Mouse (Mus musculus): ENCODE results near the gene Cerkl.

The Cerkl gene

DNA sequence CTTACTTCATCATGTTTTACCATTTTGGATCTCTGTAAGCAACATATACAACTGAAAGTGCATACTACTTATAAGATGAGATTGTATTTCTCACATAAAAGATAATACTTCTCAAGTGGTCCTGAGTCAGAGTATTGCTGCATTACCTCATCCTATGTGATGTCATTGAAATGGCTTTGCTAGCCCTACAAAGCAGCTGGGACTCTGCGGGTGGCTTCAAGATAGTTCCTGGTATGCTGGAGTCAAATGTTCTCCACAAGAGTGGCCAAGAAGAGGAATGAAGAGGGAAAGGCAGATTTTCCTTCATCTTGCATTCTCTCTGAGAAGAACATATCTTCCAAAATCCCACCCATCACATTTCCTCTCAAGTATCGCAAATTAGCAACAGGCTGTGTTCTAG lies 13.2 kb downstream of the Cerkl start:
- DNase-seq (ENCODE audit: low spot score): no peak

GRCm38 (mm10) chr2:79442906-79443305 lies 13.7 kb downstream of the Cerkl start:
- DNase-seq (ENCODE audit: low spot score): no peak

GRCm38 (mm10) chr2:79442227-79442626 lies 14.4 kb downstream of the Cerkl start:
- DNase-seq (ENCODE audit: low spot score): no peak

DNA sequence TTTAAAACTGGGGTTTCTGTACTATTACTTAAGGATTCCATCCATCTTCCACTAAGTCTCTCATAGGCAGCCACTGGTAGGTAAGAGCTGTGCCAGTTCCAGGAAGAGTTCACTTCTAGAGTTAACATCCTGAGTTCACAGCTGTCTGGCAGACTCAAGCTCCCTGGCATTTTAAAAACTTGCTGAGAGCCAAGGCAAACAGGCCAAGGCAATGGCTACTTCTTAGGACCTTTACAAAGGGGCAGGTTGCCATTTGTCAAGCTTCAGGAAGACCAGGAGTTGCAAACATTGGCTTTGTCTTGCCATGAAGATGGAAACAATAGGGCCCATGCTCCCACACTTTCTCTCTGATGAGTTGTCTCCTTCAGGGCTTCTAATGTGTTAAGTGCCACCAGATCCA lies 26.5 kb downstream of the Cerkl start:
- DNase-seq (ENCODE audit: low spot score): no peak

GRCm38 (mm10) chr2:79429650-79430049 lies 26.9 kb downstream of the Cerkl start:
- no peak for DNase-seq (ENCODE audit: low spot score)

DNA sequence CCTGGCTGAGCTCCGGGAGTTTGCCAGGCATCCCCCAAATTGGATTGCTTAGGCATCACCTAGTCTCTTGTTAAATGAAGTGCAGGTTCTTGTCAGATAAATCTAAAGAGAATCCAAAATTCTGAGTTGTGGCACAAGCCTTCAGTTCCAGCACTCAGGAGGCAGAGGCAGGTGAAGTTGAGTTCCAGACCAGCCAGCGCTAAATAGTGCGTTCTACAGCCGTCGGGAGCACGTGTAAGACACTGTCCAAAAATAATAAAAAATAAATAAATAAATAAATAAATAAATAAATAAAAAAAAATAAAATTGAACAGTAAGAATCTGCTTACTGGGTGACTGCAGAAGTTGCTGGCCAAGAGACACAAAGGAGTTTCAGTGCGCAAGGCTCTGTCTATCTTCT lies 27.5 kb downstream of the Cerkl start:
- no peak for DNase-seq (ENCODE audit: low spot score)

- DNase-seq (ENCODE audit: low spot score): no peak
Observed at GRCm38 (mm10) chr2:79428569-79429104, 27.9 kb downstream of the Cerkl start.

GRCm38 (mm10) chr2:79428022-79428421 lies 28.6 kb downstream of the Cerkl start:
- no peak for DNase-seq (ENCODE audit: low spot score)

- DNase-seq (ENCODE audit: low spot score): no peak
Observed at GRCm38 (mm10) chr2:79421696-79422095, 34.9 kb downstream of the Cerkl start.

- DNase-seq (ENCODE audit: low spot score): no peak
Observed at GRCm38 (mm10) chr2:79414505-79414904, 42.1 kb downstream of the Cerkl start.

DNA sequence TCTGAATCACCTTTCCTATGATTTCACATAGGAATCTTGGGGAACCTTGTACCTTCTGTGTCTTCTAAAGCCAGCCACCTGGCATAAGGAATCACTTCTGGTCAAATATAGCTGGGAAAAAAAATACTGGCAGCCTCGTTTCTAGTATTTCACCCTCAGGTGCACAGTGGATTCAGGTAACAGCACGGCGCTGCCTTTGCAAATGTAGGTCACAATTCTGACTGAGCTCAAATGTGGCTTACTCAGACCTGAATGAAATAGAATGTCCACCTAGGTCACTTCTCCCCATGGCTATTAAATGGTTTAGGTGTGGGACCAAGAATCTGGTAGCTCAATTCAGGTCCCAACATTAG lies 45.7 kb downstream of the Cerkl start:
- no peak for DNase-seq (ENCODE audit: low spot score)

DNA sequence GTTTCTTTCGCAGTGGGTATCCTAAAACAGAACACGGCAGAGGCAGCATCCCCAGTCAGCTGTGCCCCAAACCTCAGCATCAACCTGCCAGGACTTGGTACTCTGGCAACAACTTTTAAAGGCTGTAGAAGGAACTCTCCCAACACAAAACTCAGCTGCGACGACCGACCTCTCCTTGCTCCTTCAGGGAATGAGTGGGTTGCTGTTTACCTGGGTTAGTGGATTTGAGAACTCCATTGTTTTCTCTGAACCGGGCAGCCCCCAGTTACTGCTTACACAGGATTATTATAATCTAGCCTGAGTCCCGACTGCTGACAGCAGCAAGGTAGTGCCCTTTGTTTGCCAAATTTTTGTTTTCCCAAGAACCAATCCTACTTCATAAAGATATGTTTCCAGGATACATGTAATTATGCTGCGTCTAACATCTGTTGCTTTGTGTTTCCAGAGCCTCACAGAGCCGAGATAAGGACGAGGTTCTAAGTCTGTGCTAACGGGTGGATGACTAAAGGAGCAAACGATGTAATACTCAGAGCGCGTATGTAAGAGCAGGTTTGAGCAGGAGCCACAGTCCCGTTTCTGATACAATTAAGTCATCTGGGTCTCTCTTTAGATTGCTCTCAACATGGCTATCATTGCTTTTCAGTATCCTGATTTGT lies 46.2 kb downstream of the Cerkl start:
- DNase-seq (ENCODE audit: low spot score): no peak

DNA sequence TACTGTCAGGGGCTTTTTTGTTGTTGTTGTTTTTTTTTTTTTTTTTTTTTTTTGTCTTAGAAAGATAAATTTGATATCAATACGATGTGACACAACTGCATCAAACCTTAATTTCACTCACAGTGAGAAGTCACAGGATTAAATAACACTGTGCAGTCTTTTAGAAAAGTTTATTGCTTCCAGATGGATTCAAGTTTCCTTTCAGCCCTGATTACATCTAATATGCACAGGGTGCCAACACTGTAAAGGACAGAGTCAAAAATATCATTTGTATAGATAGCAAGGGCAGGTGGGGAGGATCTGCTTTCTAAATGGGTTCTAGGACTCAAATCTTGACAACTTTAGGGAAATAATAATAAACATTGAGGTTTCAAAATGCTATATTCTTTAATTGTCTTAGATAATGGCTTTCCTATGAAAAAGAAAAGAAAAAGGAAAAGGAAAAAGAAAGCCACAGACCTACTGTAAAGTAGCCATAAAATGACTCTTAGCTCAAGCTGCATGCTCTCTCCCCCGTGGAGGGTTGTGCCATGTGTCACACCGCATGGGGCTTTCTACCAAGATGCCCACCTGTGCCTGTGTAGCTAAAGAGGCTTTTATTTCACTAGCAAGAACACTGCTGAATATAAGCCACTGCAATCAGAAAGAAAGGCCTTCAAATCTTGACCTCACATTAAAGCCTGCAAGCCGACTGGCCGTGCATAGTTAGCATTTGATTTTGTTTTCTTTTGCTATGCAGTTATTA lies 50.8 kb downstream of the Cerkl start:
- DNase-seq (ENCODE audit: low spot score): no peak

- DNase-seq (ENCODE audit: low spot score): no peak
Observed at GRCm38 (mm10) chr2:79400045-79400444, 56.5 kb downstream of the Cerkl start.

DNA sequence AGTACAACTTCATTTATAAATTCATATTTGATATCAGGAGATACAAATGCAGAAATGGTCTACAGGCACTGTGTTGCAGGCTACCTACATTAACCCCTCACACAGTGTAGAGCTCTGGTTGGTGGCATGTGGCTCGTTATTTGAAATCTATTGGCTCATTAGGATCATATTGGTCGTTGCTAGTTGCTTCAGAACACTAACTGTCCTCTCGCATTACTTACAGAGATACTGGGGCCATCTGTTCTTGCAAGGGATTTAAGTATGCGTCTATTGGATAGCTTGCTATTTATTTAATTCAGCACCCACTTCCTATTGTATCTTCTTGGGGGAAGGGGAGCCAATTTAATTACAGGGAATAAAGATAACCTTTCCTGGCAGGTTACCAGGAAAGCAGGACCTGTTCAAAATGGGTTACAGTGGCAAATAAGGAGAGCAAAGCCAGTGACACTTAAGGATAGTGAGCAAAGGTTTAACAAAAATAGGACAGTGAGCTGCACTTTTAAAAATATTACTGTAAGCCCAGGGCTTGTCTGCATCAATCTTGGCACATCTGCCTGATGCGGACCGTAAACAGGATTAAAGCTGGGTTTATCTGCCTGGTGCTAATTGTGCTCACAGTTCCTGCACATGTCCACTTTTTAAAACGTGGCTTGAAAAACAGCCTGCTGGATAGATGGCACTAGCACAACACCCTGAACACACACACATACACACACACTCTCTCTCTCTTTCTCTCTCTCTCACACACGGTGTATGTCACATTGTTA lies 57.2 kb downstream of the Cerkl start:
- DNase-seq (ENCODE audit: low spot score): no peak

- DNase-seq (ENCODE audit: low spot score): no peak
Observed at GRCm38 (mm10) chr2:79398831-79399230, 57.8 kb downstream of the Cerkl start.

DNA sequence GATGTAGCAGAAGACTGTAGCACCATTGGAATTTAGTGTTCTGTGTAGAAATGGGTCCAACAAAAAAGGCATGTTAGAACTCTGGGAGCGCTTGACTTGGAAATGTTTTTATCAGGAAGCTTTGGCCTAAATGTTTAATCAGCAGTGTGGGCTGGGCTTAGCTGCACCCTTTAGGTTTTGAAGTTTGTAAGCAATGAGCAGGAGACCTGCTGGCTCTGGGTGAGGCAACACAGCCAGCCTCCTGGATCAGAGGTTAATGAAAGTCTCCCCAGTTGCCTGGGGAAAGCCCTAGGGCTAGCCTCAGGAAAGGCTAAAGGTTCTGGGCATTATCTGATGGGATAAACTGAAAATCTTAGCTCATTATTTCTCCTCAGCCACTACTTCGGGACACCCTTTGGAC lies 58.2 kb downstream of the Cerkl start:
- DNase-seq (ENCODE audit: low spot score): no peak

DNA sequence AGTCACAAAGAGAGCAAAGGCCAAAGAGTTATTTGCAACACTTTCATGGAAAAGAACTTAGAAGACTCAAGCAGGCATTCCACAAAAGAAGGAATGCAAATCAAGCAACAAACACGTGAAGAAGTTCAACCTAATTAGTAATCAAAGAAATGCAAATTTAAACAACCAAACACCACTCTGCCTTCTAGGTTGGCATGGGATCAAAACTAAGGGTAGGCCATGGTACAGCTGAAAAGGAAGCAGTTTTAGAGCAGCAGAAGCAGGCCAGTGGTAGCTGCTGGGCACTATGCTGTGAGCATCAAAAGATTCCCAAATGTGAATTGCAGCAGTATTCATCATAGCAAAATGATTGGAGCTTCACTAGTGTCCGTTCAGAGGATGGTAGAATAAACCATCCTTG lies 59.5 kb downstream of the Cerkl start:
- DNase-seq (ENCODE audit: low spot score): no peak

DNA sequence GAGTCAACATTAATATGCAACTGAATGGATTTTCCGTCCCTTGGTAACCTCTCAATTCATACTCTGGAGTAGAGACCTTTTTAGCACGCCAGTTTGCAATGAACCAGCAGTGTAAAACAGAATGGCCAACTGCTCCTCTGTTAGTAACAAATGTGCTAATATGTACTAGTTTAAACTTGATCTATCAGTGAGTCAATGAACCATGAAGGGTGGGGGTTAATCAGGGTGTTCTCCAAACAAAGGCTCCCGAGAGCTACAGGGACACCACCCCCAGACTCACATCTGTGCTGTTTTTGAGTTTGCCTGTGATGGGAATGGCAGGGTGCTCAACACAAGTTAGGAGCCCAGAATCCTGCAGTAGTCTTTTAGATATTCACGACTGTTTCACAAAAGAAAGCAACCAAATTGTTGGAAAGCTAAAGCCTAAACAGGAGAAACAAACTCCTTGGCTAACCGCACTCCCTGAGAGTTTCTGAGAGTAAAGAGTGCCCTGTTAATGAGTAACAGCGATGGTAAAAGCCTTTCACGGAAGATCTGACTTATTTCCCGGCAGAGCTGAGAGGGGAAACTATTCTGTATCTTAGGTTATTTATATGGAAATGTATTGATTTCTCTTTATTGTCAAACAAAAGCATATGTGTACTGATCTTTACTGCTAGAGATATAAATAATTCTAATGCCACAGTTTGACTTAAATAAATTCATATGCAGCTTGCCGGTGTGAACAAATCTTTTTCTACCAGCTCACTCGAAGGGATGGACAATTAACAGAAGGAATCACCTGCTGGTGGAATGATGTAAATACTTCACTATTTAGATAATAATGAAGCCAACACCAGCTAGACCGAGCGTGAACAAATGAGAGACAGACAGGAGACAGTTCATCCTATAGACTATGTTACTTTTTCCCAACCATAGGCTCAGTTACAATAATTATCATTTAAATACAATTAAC lies 77.2 kb downstream of the Cerkl start:
- no peak for DNase-seq (ENCODE audit: low spot score)

DNA sequence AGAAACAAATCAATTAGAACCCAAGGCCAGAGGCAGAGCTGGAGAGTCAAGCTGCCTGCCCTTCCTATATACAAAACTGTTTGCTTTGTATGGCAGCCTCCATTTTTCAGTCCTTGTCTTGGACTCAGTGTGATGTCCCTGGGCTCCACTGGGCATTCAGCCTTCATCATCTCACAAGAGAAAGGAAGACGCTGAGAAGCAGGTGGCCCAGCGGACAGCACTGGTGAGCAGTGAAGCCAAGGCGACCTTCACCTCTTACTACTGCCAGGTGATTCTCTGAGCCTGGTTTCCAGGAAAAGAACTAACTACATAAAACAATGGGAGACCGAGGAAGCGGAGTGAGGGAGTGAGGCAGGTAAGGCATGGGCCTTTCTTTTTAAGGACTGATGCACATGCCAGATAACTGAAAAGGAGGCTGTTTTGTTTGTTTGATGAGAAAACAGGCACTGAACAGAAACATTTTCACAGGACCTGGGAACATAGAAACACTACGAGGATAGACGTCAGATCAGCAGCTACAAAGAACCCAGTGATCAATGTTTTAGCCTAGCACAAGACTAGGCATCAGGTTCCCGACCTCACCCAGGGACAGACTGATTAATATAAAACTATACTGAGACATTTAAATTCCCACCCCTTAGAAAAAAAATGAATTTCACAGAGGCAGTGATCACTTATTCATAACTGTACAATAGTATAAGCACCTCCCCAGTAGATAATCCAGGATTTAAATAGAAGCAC lies 78.1 kb downstream of the Cerkl start:
- no peak for DNase-seq (ENCODE audit: low spot score)
